11 mouse cellular contexts compared by ENCODE assay signal in genomic region chr5:140732195-140732594, GRCm38 (mm10). TPM values are rescaled to one million over a fixed set of nuclear protein-coding genes. Genes with fewer than 3 reads are reported as not detected.
DNase-seq lines count a peak whose midpoint lies in the region; ATAC-seq and TF ChIP-seq lines count a peak whose summit lies in the region.
"Had no signal": no experiment of that assay in that cellular context is flagged by ENCODE, and none has a peak within 500 bp of the region (broad histone marks: within the 10 kb centered on the region; RNA-seq: fewer than 3 reads in every experiment).

No protein-coding gene starts in this region.

- H3K27ac ChIP-seq in left cerebral cortex, adult 2 months = no peak overlapping the region
- H3K27ac ChIP-seq in CH12.LX (ENCODE audit: insufficient read depth, low read depth) = no peak overlapping the region
- H3K27ac ChIP-seq in bone marrow macrophage, adult 2 months (ENCODE audit: insufficient read depth, low read depth, low read length) = no peak overlapping the region
- no peak overlapping the region for H3K27ac ChIP-seq in small intestine, adult 2 months (ENCODE audit: insufficient read depth, low read depth, low read length)
- H3K27ac ChIP-seq: stomach, embryonic 15.5 days had no signal

- H3K36me3 ChIP-seq in CH12.LX (replicated peaks in 1 of 2; ENCODE audit: control insufficient read depth in 1 of 2, insufficient read depth in 1 of 2, low read length in 1 of 2) = no peaks in the 10 kb centered on the region
- no peaks in the 10 kb centered on the region for H3K36me3 ChIP-seq in small intestine, adult 2 months (ENCODE audit: control insufficient read depth, insufficient read depth, low read length)
- H3K36me3 ChIP-seq: stomach, embryonic 15.5 days had no signal

- no peak for TF ChIP-seq EP300 in CH12.LX (IDR thresholded peaks at IDR 0.05; ENCODE audit: low read length)

- dilution Hi-C loops in CH12.LX (cut with MboI; ENCODE audit: extremely low pct_ligation_motif_present, extremely low pct_unique_long_range_greater_than_20kb, low sequenced_read_pairs) = no loop called here

- intact Hi-C loops in left cerebral cortex, adult 2 months (cut with DNase I) = no loop called here
- intact Hi-C loops in left cerebral cortex, postnatal 10 days (cut with DNase I) = no loop called here
- intact Hi-C loops in left cerebral cortex, postnatal 14 days (cut with DNase I) = no loop called here
- intact Hi-C loops in heart, postnatal 36 days (cut with DNase I) = no loop called here

- peaks cover 10 to 33% of the 10 kb centered on the region in 2 experiments; a peak in 3 of 4 replicates for H3K4me1 ChIP-seq in CH12.LX (ENCODE audit: control insufficient read depth in 1 of 2, insufficient read depth in 2 of 2)
- peaks cover 35% of the 10 kb centered on the region for H3K4me1 ChIP-seq in bone marrow macrophage, adult 2 months (ENCODE audit: control insufficient read depth, insufficient read depth, low read length)
- H3K4me1 ChIP-seq in small intestine, adult 2 months (ENCODE audit: control insufficient read depth, insufficient read depth, insufficient read length, low read length) = peaks cover 2% of the 10 kb centered on the region; the same call in 1 of the 2 replicates

- no peak for ATAC-seq in megakaryocyte progenitor cell, adult 5-6 weeks (replicated peaks; ENCODE audit: poor library complexity)

- no peak overlapping the region for H3K4me2 ChIP-seq in CH12.LX (ENCODE audit: insufficient read depth, low read depth, poor library complexity, severe bottlenecking)
- H3K4me2 ChIP-seq: stomach, embryonic 15.5 days had no signal

- TF ChIP-seq RAD21 in CH12.LX (IDR thresholded peaks at IDR 0.05; ENCODE audit: low read depth, low read length) = no peak

- TF ChIP-seq CTCF in left cerebral cortex, adult 2 months (IDR thresholded peaks at IDR 0.05) = peak; percentile 53
- peak; percentile 17 to 43; a peak in 3 of 4 replicates for TF ChIP-seq CTCF in CH12.LX (conservative IDR thresholded peaks at IDR 0.05 in 1 of 2, IDR thresholded peaks at IDR 0.05 in 1 of 2; ENCODE audit: low read depth in 2 of 2, low read length in 2 of 2)
- peak; percentile 60 for TF ChIP-seq CTCF in bone marrow macrophage, adult 2 months (IDR thresholded peaks at IDR 0.05; ENCODE audit: low read depth, low read length)
- peak; percentile 59; the same call in 1 of the 2 replicates for TF ChIP-seq CTCF in small intestine, adult 2 months (IDR thresholded peaks at IDR 0.05; ENCODE audit: extremely low read depth, insufficient read length, insufficient replicate concordance, low read depth, low read length)

- H3K4me3 ChIP-seq in left cerebral cortex, adult 2 months = no peak overlapping the region
- H3K4me3 ChIP-seq in CH12.LX (replicated peaks in 1 of 3; ENCODE audit: low read depth in 2 of 3, low read length in 2 of 3, poor library complexity in 1 of 3) = no peak overlapping the region
- H3K4me3 ChIP-seq in bone marrow macrophage, adult 2 months (ENCODE audit: insufficient read depth, low read length) = no peak overlapping the region
- H3K4me3 ChIP-seq in small intestine, adult 2 months (ENCODE audit: low read depth, low read length) = no peak overlapping the region
- H3K4me3 ChIP-seq: stomach, embryonic 15.5 days had no signal

- H3K9ac ChIP-seq in CH12.LX (ENCODE audit: insufficient read depth, low read depth) = no peak overlapping the region
- H3K9ac ChIP-seq: stomach, embryonic 15.5 days had no signal

- no peak for TF ChIP-seq POLR2A in CH12.LX (IDR thresholded peaks at IDR 0.05; ENCODE audit: low read depth, low read length)
- TF ChIP-seq POLR2A in bone marrow macrophage, adult 2 months (IDR thresholded peaks at IDR 0.05; ENCODE audit: borderline replicate concordance, low read depth, low read length) = no peak
- TF ChIP-seq POLR2A in small intestine, adult 2 months (IDR thresholded peaks at IDR 0.05; ENCODE audit: low read depth, low read length) = no peak

- no peaks in the 10 kb centered on the region for H3K79me2 ChIP-seq in CH12.LX (replicated peaks; ENCODE audit: control insufficient read depth, extremely low read depth, insufficient read depth, poor library complexity, severe bottlenecking)

- no peak for DNase-seq in left cerebral cortex, adult 2 months (ENCODE audit: extremely low spot score in 1 of 2, low spot score in 2 of 2)
- DNase-seq in left cerebral cortex, postnatal 10 days (ENCODE audit: extremely low spot score in 1 of 2, low spot score in 2 of 2) = no peak
- DNase-seq in CH12.LX (ENCODE audit: extremely low read depth) = peak; percentile 33
- DNase-seq in left cerebral cortex, postnatal 14 days (ENCODE audit: low spot score in 2 of 2) = no peak
- no peak for DNase-seq in heart, postnatal 36 days
- DNase-seq: adrenal gland, adult 8-10 months; heart, postnatal 4 days had no signal

- no peaks in the 10 kb centered on the region for H3K9me3 ChIP-seq in CH12.LX (replicated peaks; ENCODE audit: low read length)
- H3K9me3 ChIP-seq: stomach, embryonic 15.5 days had no signal

- in situ Hi-C loops in CH12.LX (cut with MboI; ENCODE audit: low pct_ligation_motif_present, low pct_unique_long_range_greater_than_20kb, low sequenced_read_pairs) = no loop called here

- WGBS in small intestine, adult 2 months = 66% methylated on average over 4 of the region's 4 CpGs

- no peaks in the 10 kb centered on the region for H3K27me3 ChIP-seq in CH12.LX (replicated peaks)
- H3K27me3 ChIP-seq in small intestine, adult 2 months (ENCODE audit: control insufficient read depth, insufficient read depth, low read length) = peaks cover 19% of the 10 kb centered on the region

TF ChIP-seq in CH12.LX, 34 proteins besides CTCF, POLR2A, EP300 and RAD21:
- TF ChIP-seq SMC3 (IDR thresholded peaks at IDR 0.05; ENCODE audit: low read depth, low read length) = peak; percentile 7; the same call in 1 of the 2 replicates
- TF ChIP-seq MEF2A (IDR thresholded peaks at IDR 0.05; ENCODE audit: borderline replicate concordance, low read depth, low read length) = no peak

RNA-seq across cellular contexts. Expression of gene Amz1, which starts 8.3 kb away (rescaled TPM):
- total RNA-seq in left cerebral cortex, adult 2 months (2021) = 10 to 100 TPM; 16.2 to 20.2 TPM
- total RNA-seq in left cerebral cortex, postnatal 10 days (2021) = 10 to 100 TPM; 24.0 to 25.3 TPM
- 7.0 and 8.3 TPM in 2 replicates for total RNA-seq in CH12.LX (2012; rRNA removed)
- total RNA-seq in CH12.LX (2014; rRNA removed) = 7.3 and 7.5 TPM in 2 replicates
- 11.2 and 12.4 TPM in 2 replicates for polyA plus RNA-seq in CH12.LX (2012; ENCODE audit: insufficient read length, low read depth)
- 23.4 and 27.0 TPM in 2 replicates for polyA plus RNA-seq in bone marrow macrophage, adult 2 months (2012; ENCODE audit: insufficient read depth, insufficient read length, missing spikeins)
- polyA plus RNA-seq in small intestine, adult 2 months (2012; rRNA removed) = 2.0 and 3.8 TPM in 2 replicates
- 0.20 and 0.30 TPM in 2 replicates for total RNA-seq in megakaryocyte progenitor cell, adult 5-6 weeks (2015)
- total RNA-seq in megakaryocyte progenitor cell, adult 5-6 weeks (2017) = 0.41 and 1.9 TPM in 2 replicates
- total RNA-seq in left cerebral cortex, postnatal 14 days (2021) = 10 to 100 TPM; 17.4 to 20.5 TPM
- under 1 TPM; 0.46 to 0.72 TPM for total RNA-seq in heart, postnatal 36 days (2021)

RNA-seq across cellular contexts. Expression of gene Brat1, which starts 27.4 kb away (rescaled TPM):
- total RNA-seq in left cerebral cortex, adult 2 months (2021) = 10 to 100 TPM; 19.8 to 21.3 TPM
- total RNA-seq in left cerebral cortex, postnatal 10 days (2021) = 10 to 100 TPM; 26.5 to 28.8 TPM
- total RNA-seq in CH12.LX (2012; rRNA removed) (14.5 and 15.0 TPM in 2 replicates), CH12.LX (2014; rRNA removed) (9.0 and 9.8 TPM in 2 replicates)
- polyA plus RNA-seq in CH12.LX (2012; ENCODE audit: insufficient read length, low read depth) = 10.0 and 10.9 TPM in 2 replicates
- 13.5 and 14.5 TPM in 2 replicates for polyA plus RNA-seq in bone marrow macrophage, adult 2 months (2012; ENCODE audit: insufficient read depth, insufficient read length, missing spikeins)
- 8.8 and 17.8 TPM in 2 replicates for polyA plus RNA-seq in small intestine, adult 2 months (2012; rRNA removed)
- total RNA-seq in megakaryocyte progenitor cell, adult 5-6 weeks (2015) = 6.2 and 6.4 TPM in 2 replicates
- 11.1 and 12.2 TPM in 2 replicates for total RNA-seq in megakaryocyte progenitor cell, adult 5-6 weeks (2017)
- 10 to 100 TPM; 24.8 to 27.4 TPM for total RNA-seq in left cerebral cortex, postnatal 14 days (2021)
- total RNA-seq in heart, postnatal 36 days (2021) = 10 to 100 TPM in 1 of 2 experiments, 1 to 10 TPM in 1; 8.3 to 10.4 TPM

RNA-seq across cellular contexts. Expression of gene Iqce, which starts 30.0 kb away (rescaled TPM):
- 10 to 100 TPM; 56.2 to 65.9 TPM for total RNA-seq in left cerebral cortex, adult 2 months (2021)
- total RNA-seq in left cerebral cortex, postnatal 10 days (2021) = 10 to 100 TPM; 50.8 to 60.9 TPM
- total RNA-seq in CH12.LX (2012; rRNA removed) (5.3 and 6.3 TPM in 2 replicates), CH12.LX (2014; rRNA removed) (2.2 and 2.9 TPM in 2 replicates)
- 8.5 and 11.2 TPM in 2 replicates for polyA plus RNA-seq in CH12.LX (2012; ENCODE audit: insufficient read length, low read depth)
- 28.7 and 38.3 TPM in 2 replicates for polyA plus RNA-seq in bone marrow macrophage, adult 2 months (2012; ENCODE audit: insufficient read depth, insufficient read length, missing spikeins)
- polyA plus RNA-seq in small intestine, adult 2 months (2012; rRNA removed) = 3.4 and 6.9 TPM in 2 replicates
- 9.8 and 12.7 TPM in 2 replicates for total RNA-seq in megakaryocyte progenitor cell, adult 5-6 weeks (2015)
- 9.2 and 9.8 TPM in 2 replicates for total RNA-seq in megakaryocyte progenitor cell, adult 5-6 weeks (2017)
- 10 to 100 TPM; 49.0 to 63.8 TPM for total RNA-seq in left cerebral cortex, postnatal 14 days (2021)
- 1 to 10 TPM; 8.9 to 9.8 TPM for total RNA-seq in heart, postnatal 36 days (2021)
